Mouse (Mus musculus): ENCODE results near the gene Cracr2b. TPM values are rescaled to one million over a fixed set of nuclear protein-coding genes. Genes with fewer than 3 reads are reported as not detected.
A peak's percentile ranks its signal among the peaks of the same experiment; 100 is the strongest.

Cracr2b gene
- polyA plus RNA-seq, 1 experiment: 5.1 TPM

- no peak for DNase-seq (ENCODE audit: low read depth)
- TF ChIP-seq POLR2A (IDR thresholded peaks at IDR 0.05; ENCODE audit: borderline replicate concordance, extremely low read depth, insufficient read depth, insufficient read length, poor library complexity, severe bottlenecking) (no peak), CTCF (IDR thresholded peaks at IDR 0.05; ENCODE audit: borderline replicate concordance, extremely low read depth, insufficient read depth, insufficient read length) (no peak)
Observed at GRCm38 (mm10) chr7:141497600-141497999, 36.7 kb downstream of the Cracr2b start.

- TF ChIP-seq CTCF (IDR thresholded peaks at IDR 0.05; ENCODE audit: borderline replicate concordance, extremely low read depth, insufficient read depth, insufficient read length): no peak
- TF ChIP-seq POLR2A (IDR thresholded peaks at IDR 0.05; ENCODE audit: borderline replicate concordance, extremely low read depth, insufficient read depth, insufficient read length, poor library complexity, severe bottlenecking): no peak
- no peak for DNase-seq (ENCODE audit: low read depth)
Observed at GRCm38 (mm10) chr7:141501820-141502555, 41.1 kb downstream of the Cracr2b start.

GRCm38 (mm10) chr7:141502556-141502905 is 41.6 kb downstream of the Cracr2b start:
- no peak for DNase-seq (ENCODE audit: low read depth)
- no peak for TF ChIP-seq CTCF (IDR thresholded peaks at IDR 0.05; ENCODE audit: borderline replicate concordance, extremely low read depth, insufficient read depth, insufficient read length)
- no peak for TF ChIP-seq POLR2A (IDR thresholded peaks at IDR 0.05; ENCODE audit: borderline replicate concordance, extremely low read depth, insufficient read depth, insufficient read length, poor library complexity, severe bottlenecking)

- no peak for DNase-seq (ENCODE audit: low read depth)
- TF ChIP-seq POLR2A (IDR thresholded peaks at IDR 0.05; ENCODE audit: borderline replicate concordance, extremely low read depth, insufficient read depth, insufficient read length, poor library complexity, severe bottlenecking): no peak
- no peak for TF ChIP-seq CTCF (IDR thresholded peaks at IDR 0.05; ENCODE audit: borderline replicate concordance, extremely low read depth, insufficient read depth, insufficient read length)
Observed at GRCm38 (mm10) chr7:141506278-141506677, 45.4 kb downstream of the Cracr2b start.

GRCm38 (mm10) chr7:141508160-141508559 is 47.3 kb downstream of the Cracr2b start:
- no peak for TF ChIP-seq CTCF (IDR thresholded peaks at IDR 0.05; ENCODE audit: borderline replicate concordance, extremely low read depth, insufficient read depth, insufficient read length)
- no peak for TF ChIP-seq POLR2A (IDR thresholded peaks at IDR 0.05; ENCODE audit: borderline replicate concordance, extremely low read depth, insufficient read depth, insufficient read length, poor library complexity, severe bottlenecking)
- peak; percentile 9 for DNase-seq (ENCODE audit: low read depth)

GRCm38 (mm10) chr7:141510196-141510595 is 49.3 kb downstream of the Cracr2b start:
- no peak for TF ChIP-seq POLR2A (IDR thresholded peaks at IDR 0.05; ENCODE audit: borderline replicate concordance, extremely low read depth, insufficient read depth, insufficient read length, poor library complexity, severe bottlenecking)
- no peak for TF ChIP-seq CTCF (IDR thresholded peaks at IDR 0.05; ENCODE audit: borderline replicate concordance, extremely low read depth, insufficient read depth, insufficient read length)
- DNase-seq (ENCODE audit: low read depth): no peak

- no peak for TF ChIP-seq POLR2A (IDR thresholded peaks at IDR 0.05; ENCODE audit: borderline replicate concordance, extremely low read depth, insufficient read depth, insufficient read length, poor library complexity, severe bottlenecking)
- TF ChIP-seq CTCF (IDR thresholded peaks at IDR 0.05; ENCODE audit: borderline replicate concordance, extremely low read depth, insufficient read depth, insufficient read length): no peak
- DNase-seq (ENCODE audit: low read depth): no peak
Observed at GRCm38 (mm10) chr7:141510681-141511191, 49.8 kb downstream of the Cracr2b start.

Other genes starting within 250 kb of the Cracr2b start
- 3.1 and 4.9 TPM in 2 replicates for gene Lmntd2, start 247.0 kb upstream of the Cracr2b start, polyA plus RNA-seq (2012; rRNA removed)
- gene Rassf7, start 245.2 kb upstream of the Cracr2b start, polyA plus RNA-seq (2012; rRNA removed): 25.0 and 39.3 TPM in 2 replicates
- gene Phrf1, start 232.3 kb upstream of the Cracr2b start, polyA plus RNA-seq (2012; rRNA removed): 19.9 and 47.1 TPM in 2 replicates
- gene Irf7, start 194.6 kb upstream of the Cracr2b start, polyA plus RNA-seq (2012; rRNA removed): 1.3 and 1.6 TPM in 2 replicates
- gene Cdhr5, start 184.3 kb upstream of the Cracr2b start, polyA plus RNA-seq (2012; rRNA removed): 0.04 and 0.06 TPM in 2 replicates
- 2.4 and 3.8 TPM in 2 replicates for gene Sct, start 182.0 kb upstream of the Cracr2b start, polyA plus RNA-seq (2012; rRNA removed)
- gene Drd4, start 169.1 kb upstream of the Cracr2b start, polyA plus RNA-seq (2012; rRNA removed): 1.2 and 1.4 TPM in 2 replicates
- gene Deaf1, start 133.4 kb upstream of the Cracr2b start, polyA plus RNA-seq (2012; rRNA removed): 43.3 and 82.1 TPM in 2 replicates
- 62.2 and 84.7 TPM in 2 replicates for gene Tmem80, start 133.4 kb upstream of the Cracr2b start, polyA plus RNA-seq (2012; rRNA removed)
- gene Eps8l2, start 122.2 kb upstream of the Cracr2b start, polyA plus RNA-seq (2012; rRNA removed): 1.5 and 1.6 TPM in 2 replicates
- gene Taldo1, start 68.9 kb upstream of the Cracr2b start, polyA plus RNA-seq (2012; rRNA removed): 224 and 284 TPM in 2 replicates
- gene Gatd1, start 47.0 kb upstream of the Cracr2b start, polyA plus RNA-seq (2012; rRNA removed): 70.9 and 84.3 TPM in 2 replicates
- gene Cend1, start 31.6 kb upstream of the Cracr2b start, polyA plus RNA-seq (2012; rRNA removed): 24.3 and 54.4 TPM in 2 replicates
- gene Slc25a22, start 23.2 kb upstream of the Cracr2b start, polyA plus RNA-seq (2012; rRNA removed): 145 and 205 TPM in 2 replicates
- gene Pidd1, start 17.1 kb upstream of the Cracr2b start, polyA plus RNA-seq (2012; rRNA removed): 16.0 and 23.9 TPM in 2 replicates
- gene Rplp2, start 13.7 kb upstream of the Cracr2b start, polyA plus RNA-seq (2012; rRNA removed): 705 and 779 TPM in 2 replicates
- 19.3 and 19.8 TPM in 2 replicates for gene Pnpla2, start 5.9 kb upstream of the Cracr2b start, polyA plus RNA-seq (2012; rRNA removed)
- 99.7 and 130 TPM in 2 replicates for gene Cd151, start 6.3 kb downstream of the Cracr2b start, polyA plus RNA-seq (2012; rRNA removed)
- gene Polr2l, start 14.0 kb downstream of the Cracr2b start, polyA plus RNA-seq (2012; rRNA removed): 47.0 and 48.7 TPM in 2 replicates
- gene Tspan4, start 14.1 kb downstream of the Cracr2b start, polyA plus RNA-seq (2012; rRNA removed): 43.8 and 44.2 TPM in 2 replicates
- 29.4 and 34.8 TPM in 2 replicates for gene Chid1, start 78.8 kb downstream of the Cracr2b start, polyA plus RNA-seq (2012; rRNA removed)
- 35.1 and 70.7 TPM in 2 replicates for gene Ap2a2, start 101.1 kb downstream of the Cracr2b start, polyA plus RNA-seq (2012; rRNA removed)
- gene Muc6, start 194.2 kb downstream of the Cracr2b start, polyA plus RNA-seq (2012; rRNA removed): 0.01 and 0.05 TPM in 2 replicates
- gene Muc2, start 229.2 kb downstream of the Cracr2b start, polyA plus RNA-seq (2012; rRNA removed): 0.89 and 2.5 TPM in 2 replicates

Measured in brain, embryonic 14.5 days (tissue).